19 mouse cellular contexts compared by ENCODE assay signal in the genomic region with DNA sequence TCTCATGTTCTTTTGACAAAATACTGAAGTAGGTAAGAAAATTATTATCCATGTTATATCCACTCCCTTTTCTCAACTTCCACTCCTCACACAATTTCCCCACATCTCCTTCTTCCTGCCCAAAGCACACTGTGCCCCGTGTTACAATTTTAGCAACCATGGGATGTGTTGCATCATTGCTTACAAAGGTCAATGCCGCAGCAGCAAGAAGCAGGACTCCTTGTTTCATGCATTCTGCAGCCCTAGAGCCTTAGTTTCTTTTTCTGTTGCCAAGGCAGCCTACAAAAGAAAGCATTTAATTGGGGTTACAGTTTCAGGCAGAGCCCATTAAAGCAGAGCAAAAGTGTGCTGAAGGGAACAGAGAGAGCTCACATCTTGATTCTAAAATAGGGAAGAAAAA. TPM values are rescaled to one million over a fixed set of nuclear protein-coding genes. Genes with fewer than 3 reads are reported as not detected.
A peak's percentile ranks its signal among the peaks of the same experiment; 100 is the strongest.
DNase-seq lines count a peak whose midpoint lies in the region; ATAC-seq and TF ChIP-seq lines count a peak whose summit lies in the region.
"Had no signal": no experiment of that assay in that cellular context is flagged by ENCODE, and none has a peak within 500 bp of the region (broad histone marks: within the 10 kb centered on the region; RNA-seq: fewer than 3 reads in every experiment).

No protein-coding gene starts in this region.

- no peaks in the 10 kb centered on the region for H3K9me3 ChIP-seq in intestine, postnatal 0 days (ENCODE audit: control insufficient read depth)
- H3K9me3 ChIP-seq in intestine, embryonic 15.5 days = no peaks in the 10 kb centered on the region
- H3K9me3 ChIP-seq: forebrain, embryonic 15.5 days; heart, embryonic 10.5 days; limb, embryonic 10.5 days; liver, embryonic 13.5 days; midbrain, embryonic 15.5 days had no signal

- no peak overlapping the region for H3K9ac ChIP-seq in intestine, postnatal 0 days (ENCODE audit: low read depth, low read length)
- H3K9ac ChIP-seq in intestine, embryonic 15.5 days = no peak overlapping the region
- H3K9ac ChIP-seq: forebrain, embryonic 15.5 days; liver, embryonic 13.5 days; midbrain, embryonic 15.5 days had no signal

- H3K4me1 ChIP-seq in kidney, adult 2 months (ENCODE audit: control insufficient read depth, insufficient read depth, low read length) = peaks cover 2% of the 10 kb centered on the region; the same call in 1 of the 2 replicates
- H3K4me1 ChIP-seq in intestine, postnatal 0 days (replicated peaks; ENCODE audit: control insufficient read depth, insufficient read depth, low read length) = no peaks in the 10 kb centered on the region
- H3K4me1 ChIP-seq in intestine, embryonic 15.5 days (replicated peaks) = no peaks in the 10 kb centered on the region
- H3K4me1 ChIP-seq: forebrain, embryonic 15.5 days; heart, embryonic 10.5 days; limb, embryonic 10.5 days; liver, embryonic 13.5 days; midbrain, embryonic 15.5 days had no signal

- no peak for TF ChIP-seq CTCF in kidney, adult 2 months (conservative IDR thresholded peaks at IDR 0.05; ENCODE audit: insufficient read depth, insufficient read length, low read depth, low read length)
- no peak for TF ChIP-seq CTCF in intestine, postnatal 0 days (IDR thresholded peaks at IDR 0.05; ENCODE audit: low read depth)

- TF ChIP-seq POLR2A in kidney, adult 2 months (IDR thresholded peaks at IDR 0.05; ENCODE audit: low read depth, low read length) = no peak

- H3K4me2 ChIP-seq in intestine, postnatal 0 days (replicated peaks; ENCODE audit: low read depth) = no peak overlapping the region
- no peak overlapping the region for H3K4me2 ChIP-seq in intestine, embryonic 15.5 days (replicated peaks)
- H3K4me2 ChIP-seq: forebrain, embryonic 15.5 days; liver, embryonic 13.5 days; midbrain, embryonic 15.5 days had no signal

- peak; percentile 66 for ATAC-seq in monocyte, adult 5-6 weeks (replicated peaks; ENCODE audit: insufficient number of reproducible peaks, low FRiP score, low TSS enrichment, poor library complexity, severe bottlenecking)
- ATAC-seq in intestine, postnatal 0 days = no peak
- no peak for ATAC-seq in intestine, embryonic 15.5 days
- ATAC-seq: forebrain, embryonic 15.5 days; hindbrain, postnatal 0 days; midbrain, embryonic 15.5 days had no signal

- H3K4me3 ChIP-seq in kidney, adult 2 months (ENCODE audit: insufficient read depth, low read depth, low read length) = no peak overlapping the region
- no peak overlapping the region for H3K4me3 ChIP-seq in intestine, postnatal 0 days (ENCODE audit: low read depth, low read length)
- no peak overlapping the region for H3K4me3 ChIP-seq in intestine, embryonic 15.5 days (replicated peaks)
- H3K4me3 ChIP-seq: forebrain, embryonic 15.5 days; heart, embryonic 10.5 days; limb, embryonic 10.5 days; liver, embryonic 13.5 days; midbrain, embryonic 15.5 days had no signal

- DNase-seq in kidney, adult 2 months = peak; percentile 41
- DNase-seq in kidney, postnatal 4 days = no peak
- DNase-seq in lung, postnatal 36 days = peak; percentile 46
- no peak for DNase-seq in lung, postnatal 14 days
- DNase-seq in adrenal gland, postnatal 36 days = peak; percentile 55 to 58
- DNase-seq: cerebellum, adult 9-11 months; embryo, embryonic 11 days; gastrocnemius, postnatal 14 days; liver, embryonic 13.5 days; lung, postnatal 10 days; thymus, adult 2 months had no signal

- H3K27ac ChIP-seq in kidney, adult 2 months (ENCODE audit: insufficient read depth, low read depth, low read length) = no peak overlapping the region
- no peak overlapping the region for H3K27ac ChIP-seq in intestine, postnatal 0 days (ENCODE audit: low read depth, low read length)
- H3K27ac ChIP-seq in intestine, embryonic 15.5 days = no peak overlapping the region
- H3K27ac ChIP-seq: forebrain, embryonic 15.5 days; heart, embryonic 10.5 days; hindbrain, postnatal 0 days; limb, embryonic 10.5 days; liver, embryonic 13.5 days; midbrain, embryonic 15.5 days had no signal

- no peaks in the 10 kb centered on the region for H3K27me3 ChIP-seq in kidney, adult 2 months (replicated peaks; ENCODE audit: control insufficient read depth, insufficient read depth, low read length)
- no peaks in the 10 kb centered on the region for H3K27me3 ChIP-seq in intestine, postnatal 0 days (replicated peaks; ENCODE audit: control insufficient read depth, insufficient read depth, low read length)
- H3K27me3 ChIP-seq in intestine, embryonic 15.5 days (replicated peaks) = no peaks in the 10 kb centered on the region
- H3K27me3 ChIP-seq: forebrain, embryonic 15.5 days; liver, embryonic 13.5 days; midbrain, embryonic 15.5 days had no signal

- WGBS in kidney, adult 2 months = 64% methylated on average over 2 of the region's 2 CpGs
- 62% methylated on average over 2 of the region's 2 CpGs for WGBS in intestine, postnatal 0 days
- WGBS in intestine, embryonic 15.5 days = 90% methylated on average over 2 of the region's 2 CpGs

- no peaks in the 10 kb centered on the region for H3K36me3 ChIP-seq in kidney, adult 2 months (ENCODE audit: control insufficient read depth, insufficient read depth, low read length)
- H3K36me3 ChIP-seq in intestine, postnatal 0 days (ENCODE audit: control insufficient read depth, insufficient read depth) = no peaks in the 10 kb centered on the region
- no peaks in the 10 kb centered on the region for H3K36me3 ChIP-seq in intestine, embryonic 15.5 days
- H3K36me3 ChIP-seq: forebrain, embryonic 15.5 days; heart, embryonic 10.5 days; limb, embryonic 10.5 days; liver, embryonic 13.5 days; midbrain, embryonic 15.5 days had no signal

RNA-seq across cellular contexts. Expression of gene Fbxo4, which starts 24.4 kb away (rescaled TPM):
- 8.8 and 10.7 TPM in 2 replicates for polyA plus RNA-seq in kidney, adult 2 months (2012; rRNA removed)
- total RNA-seq in adrenal gland, postnatal 36 days (2021) = 10 to 100 TPM; 17.0 to 27.6 TPM
- 56.9 to 70.4 TPM (median 70.4 TPM) in 3 replicates for total RNA-seq in monocyte, adult 5-6 weeks (2017)
- polyA plus RNA-seq in intestine, postnatal 0 days (2015; fragmentation: Nextera tagmentation; extraction: Ambion mirVana) = 18.8 and 19.2 TPM in 2 replicates
- polyA plus RNA-seq in intestine, embryonic 15.5 days (2015; fragmentation: Nextera tagmentation; extraction: Ambion mirVana) = 12.3 and 13.0 TPM in 2 replicates

RNA-seq across cellular contexts. Expression of gene AW549877, which starts 40.6 kb away (rescaled TPM):
- 15.3 and 20.5 TPM in 2 replicates for polyA plus RNA-seq in kidney, adult 2 months (2012; rRNA removed)
- total RNA-seq in adrenal gland, postnatal 36 days (2021) = 10 to 100 TPM; 53.3 to 57.5 TPM
- total RNA-seq in monocyte, adult 5-6 weeks (2017) = 26.6 to 35.5 TPM (median 28.0 TPM) in 3 replicates
- 13.5 and 15.4 TPM in 2 replicates for polyA plus RNA-seq in intestine, postnatal 0 days (2015; fragmentation: Nextera tagmentation; extraction: Ambion mirVana)
- 29.3 and 31.6 TPM in 2 replicates for polyA plus RNA-seq in intestine, embryonic 15.5 days (2015; fragmentation: Nextera tagmentation; extraction: Ambion mirVana)

Comparison
In these comparisons a context has a peak if more than half of its experiments do, and no peak if none do; other contexts are left out.
1. DNase-seq: peak in kidney, adult 2 months (single experiment), lung, postnatal 36 days (single experiment) and adrenal gland, postnatal 36 days (2 of 2); none in kidney, postnatal 4 days (0 of 2) and lung, postnatal 14 days (single experiment).